Mouse (Mus musculus): Measurements from ENCODE around the gene Iqcf3.

Gene Iqcf3

GRCm38 (mm10) chr9:106471892-106472291 is 89.5 kb downstream of the Iqcf3 start:
- DNase-seq (ENCODE audit: low spot score) = no peak

GRCm38 (mm10) chr9:106470991-106471750 is 90.3 kb downstream of the Iqcf3 start:
- no peak for DNase-seq (ENCODE audit: low spot score)

- no peak for DNase-seq (ENCODE audit: low spot score)
Observed at GRCm38 (mm10) chr9:106469776-106470175, 91.7 kb downstream of the Iqcf3 start.

- DNase-seq (ENCODE audit: low spot score) = no peak
Observed at GRCm38 (mm10) chr9:106469317-106469716, 92.1 kb downstream of the Iqcf3 start.

GRCm38 (mm10) chr9:106467746-106468145 is 93.7 kb downstream of the Iqcf3 start:
- DNase-seq (ENCODE audit: low spot score) = no peak

- no peak for DNase-seq (ENCODE audit: low spot score)
Observed at GRCm38 (mm10) chr9:106466721-106467120, 94.7 kb downstream of the Iqcf3 start.

- DNase-seq (ENCODE audit: low spot score) = no peak
Observed at GRCm38 (mm10) chr9:106465571-106466200, 95.7 kb downstream of the Iqcf3 start, which contains the start of gene Gpr62. Gpr62 (minus strand) TSS chr9:106465938.

GRCm38 (mm10) chr9:106464751-106465541 is 96.5 kb downstream of the Iqcf3 start:
- no peak for DNase-seq (ENCODE audit: low spot score)

GRCm38 (mm10) chr9:106463122-106464063 is 98.0 kb downstream of the Iqcf3 start:
- no peak for DNase-seq (ENCODE audit: low spot score)

GRCm38 (mm10) chr9:106462430-106462800 is 99.0 kb downstream of the Iqcf3 start:
- no peak for DNase-seq (ENCODE audit: low spot score)

GRCm38 (mm10) chr9:106461641-106462429 is 99.6 kb downstream of the Iqcf3 start:
- DNase-seq (ENCODE audit: low spot score) = no peak

GRCm38 (mm10) chr9:106461026-106461415 is 100.4 kb downstream of the Iqcf3 start:
- no peak for DNase-seq (ENCODE audit: low spot score)

GRCm38 (mm10) chr9:106460401-106461025 is 100.9 kb downstream of the Iqcf3 start:
- no peak for DNase-seq (ENCODE audit: low spot score)

- DNase-seq (ENCODE audit: low spot score) = no peak
Observed at GRCm38 (mm10) chr9:106459946-106460345, 101.5 kb downstream of the Iqcf3 start.

GRCm38 (mm10) chr9:106457920-106458319 is 103.5 kb downstream of the Iqcf3 start:
- no peak for DNase-seq (ENCODE audit: low spot score)

- DNase-seq (ENCODE audit: low spot score) = no peak
Observed at GRCm38 (mm10) chr9:106457163-106457559, 104.3 kb downstream of the Iqcf3 start.

GRCm38 (mm10) chr9:106456325-106457162 is 104.9 kb downstream of the Iqcf3 start:
- no peak for DNase-seq (ENCODE audit: low spot score)

GRCm38 (mm10) chr9:106454888-106455681 is 106.3 kb downstream of the Iqcf3 start:
- no peak for DNase-seq (ENCODE audit: low spot score)
